Mouse (Mus musculus) hindbrain, embryonic 11.5 days (tissue): ENCODE measurements around the gene Cd68. TPM values are rescaled to one million over a fixed set of nuclear protein-coding genes. Genes with fewer than 3 reads are reported as not detected.
"Not testable (repeated sequence)": the region's sequence is repeated elsewhere in the genome, so short reads cannot be mapped to it uniquely, and the experiment has no call there.

Source experiments
- ATAC-seq: fragments of 200-750 bp; cut with Nextera tagmentation; 2 replicates; pipeline ENCODE4 v1.8.0; 2017; ENCODE audit warnings: mild to moderate bottlenecking, moderate TSS enrichment, moderate library complexity; ENCODE audit not compliant: low FRiP score
- DNase-seq: peaks from one replicate; pipeline ENCODE4 v3.0.0-alpha.2; 2015; ENCODE audit warnings: low spot score
- H3K27ac ChIP-seq: fragments of 300-500 bp; sonication (generic); 2 replicates; pipeline ENCODE4 v1.5.1; 2014; ENCODE audit warnings: mild to moderate bottlenecking, low read depth, low read length
- H3K27me3 ChIP-seq: fragments of 300-500 bp; sonication (generic); 2 replicates; pipeline ENCODE4 v1.6.1; 2014; ENCODE audit warnings: mild to moderate bottlenecking, low read length, moderate library complexity, mixed read lengths; ENCODE audit not compliant: control insufficient read depth, insufficient read depth
- H3K36me3 ChIP-seq: fragments of 300-500 bp; sonication (generic); 2 replicates; pipeline ENCODE4 v1.6.1; 2014; ENCODE audit warnings: mild to moderate bottlenecking, low read length, moderate library complexity, mixed read lengths; ENCODE audit not compliant: control insufficient read depth, insufficient read depth
- H3K4me1 ChIP-seq: fragments of 300-500 bp; sonication (generic); replicated peaks from 2 replicates; pipeline ENCODE4 v1.6.1; 2014; ENCODE audit warnings: low read length, mixed read lengths; ENCODE audit not compliant: control insufficient read depth, insufficient read depth
- H3K4me2 ChIP-seq: fragments of 300-500 bp; sonication (generic); replicated peaks from 2 replicates; pipeline ENCODE4 v1.6.1; 2014; ENCODE audit warnings: mild to moderate bottlenecking, low read depth, low read length
- H3K4me3 ChIP-seq: fragments of 300-500 bp; sonication (generic); 2 replicates; pipeline ENCODE4 v1.5.1; 2014; ENCODE audit warnings: low read depth, low read length
- H3K9ac ChIP-seq: fragments of 300-500 bp; sonication (generic); 2 replicates; pipeline ENCODE4 v1.6.1; 2014; ENCODE audit warnings: low read depth, low read length
- H3K9me3 ChIP-seq: fragments of 300-500 bp; sonication (generic); 2 replicates; pipeline ENCODE4 v1.6.1; 2016; ENCODE audit warnings: low read length; ENCODE audit not compliant: control insufficient read depth
- WGBS: fragments of 180-500 bp; shearing (Covaris S2); extraction: QIAGEN DNeasy Blood & Tissue Kit; methylation state at CpG from one replicate; pipeline ENCODE4 v1.1.7; 2014; 5-methylcytosine and 5-hydroxymethylcytosine counted together
- polyA plus RNA-seq: library from polyadenylated mRNA; unstranded; fragments of >200 nt; fragmentation: Nextera tagmentation; extraction: Ambion mirVana; gene quantifications from 2 replicates; pipeline ENCODE4 v1.2.1, GENCODE M21; 2014

Cd68 gene
- polyA plus RNA-seq, 1 experiment from 2014 or later: 8.2 TPM

DNA sequence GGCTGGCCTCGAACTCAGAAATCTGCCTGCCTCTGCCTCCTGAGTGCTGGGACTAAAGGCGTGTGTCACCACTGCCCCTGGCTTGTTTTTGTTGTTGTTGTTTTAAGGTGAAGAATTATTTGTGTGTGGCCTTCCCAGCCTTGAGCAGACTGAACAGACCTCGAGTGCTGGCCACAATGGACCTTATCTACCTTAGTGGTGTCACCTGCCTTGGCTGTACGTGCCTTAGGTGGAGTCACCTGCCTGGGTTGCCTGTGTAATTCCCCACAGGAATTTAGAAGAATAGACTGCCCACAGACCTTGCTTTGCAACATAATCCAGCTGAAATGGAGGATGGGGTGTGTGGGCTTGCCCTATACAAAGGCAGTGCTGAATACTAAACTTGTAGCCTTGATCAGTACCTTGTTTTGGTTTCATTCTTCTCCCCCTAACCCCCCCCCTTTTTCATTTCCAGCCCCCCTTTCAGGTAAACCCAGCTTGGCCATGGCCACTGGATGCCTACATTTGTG is 42.0 kb upstream of the Cd68 start:
- Histone ChIP-seq H3K27me3 (no peaks in the 10 kb centered on the region), H3K4me1 (no peaks in the 10 kb centered on the region), H3K4me3 (no peak overlapping the region), H3K9me3 (no peaks in the 10 kb centered on the region), H3K9ac (no peak overlapping the region), H3K4me2 (no peak overlapping the region), H3K36me3 (no peaks in the 10 kb centered on the region), H3K27ac (no peak overlapping the region)
- ATAC-seq (no peak), DNase-seq (no peak)
- 91% methylated on average over 4 of the region's 4 CpGs for WGBS

DNA sequence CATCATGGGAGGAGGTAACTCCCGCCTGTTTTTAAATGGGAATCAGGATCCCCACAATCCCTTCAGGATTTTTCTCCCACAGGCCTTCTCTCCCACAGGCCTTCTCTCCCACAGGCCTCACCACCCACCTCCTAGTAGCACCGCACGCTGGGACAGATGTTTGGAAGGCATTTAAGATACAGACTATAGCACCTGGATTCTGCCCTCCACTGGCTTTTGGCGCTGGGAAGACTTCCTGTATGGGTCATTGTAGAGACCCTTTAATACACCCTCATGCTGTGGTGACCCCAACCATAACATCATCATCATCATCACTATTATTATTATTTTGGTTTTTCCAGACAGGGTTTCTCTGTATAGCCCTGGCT is 41.5 kb upstream of the Cd68 start:
- H3K9me3 ChIP-seq: no peaks in the 10 kb centered on the region
- no peaks in the 10 kb centered on the region for H3K4me1 ChIP-seq
- ATAC-seq (no peak), DNase-seq (no peak)
- no peak overlapping the region for H3K4me2 ChIP-seq
- WGBS: 90% methylated on average over 4 of the region's 4 CpGs
- H3K27me3 ChIP-seq: no peaks in the 10 kb centered on the region
- H3K9ac ChIP-seq: no peak overlapping the region
- no peaks in the 10 kb centered on the region for H3K36me3 ChIP-seq
- no peak overlapping the region for H3K27ac ChIP-seq
- H3K4me3 ChIP-seq: no peak overlapping the region

DNA sequence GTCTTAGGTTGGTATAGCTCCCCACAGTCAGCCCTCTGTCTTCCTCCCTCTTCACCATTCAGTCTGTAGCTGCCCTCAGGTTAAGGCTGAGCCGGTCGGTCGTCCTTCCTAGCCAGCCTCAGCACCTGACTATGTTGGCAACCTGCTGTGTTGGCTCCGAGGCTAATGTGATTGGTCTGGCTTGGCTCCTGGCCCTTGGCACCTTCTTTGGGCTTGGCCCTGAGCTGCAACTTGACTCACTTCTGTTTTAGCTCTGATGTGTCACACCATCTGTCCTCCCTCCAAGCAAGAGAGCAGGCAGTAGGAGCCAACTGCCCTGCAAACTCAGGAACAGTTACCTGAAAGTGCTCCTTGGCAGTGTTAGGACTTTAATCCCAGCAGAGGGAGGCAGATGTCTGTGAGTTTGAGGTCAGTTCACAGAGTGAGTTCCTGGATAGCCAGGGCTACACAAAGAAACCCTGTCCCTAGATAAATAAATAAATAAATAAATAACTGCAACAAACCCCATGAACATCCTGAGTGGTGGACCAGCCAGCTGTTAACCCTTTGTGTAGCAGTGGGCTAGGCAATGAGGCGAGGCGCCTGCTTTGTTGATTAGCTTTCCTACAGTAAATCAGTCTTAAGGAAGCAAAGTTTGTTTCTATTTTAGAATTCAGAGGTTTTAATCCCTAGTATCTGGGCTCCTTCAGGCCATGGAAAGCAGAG is 41.0 kb upstream of the Cd68 start:
- Histone ChIP-seq H3K9me3 (no peaks in the 10 kb centered on the region), H3K4me3 (no peak overlapping the region), H3K27ac (no peak overlapping the region), H3K4me1 (no peaks in the 10 kb centered on the region), H3K9ac (no peak overlapping the region), H3K4me2 (no peak overlapping the region), H3K36me3 (no peaks in the 10 kb centered on the region), H3K27me3 (no peaks in the 10 kb centered on the region)
- DNase-seq (no peak), ATAC-seq (no peak)
- 47% methylated on average over 6 of the region's 6 CpGs for WGBS

DNA sequence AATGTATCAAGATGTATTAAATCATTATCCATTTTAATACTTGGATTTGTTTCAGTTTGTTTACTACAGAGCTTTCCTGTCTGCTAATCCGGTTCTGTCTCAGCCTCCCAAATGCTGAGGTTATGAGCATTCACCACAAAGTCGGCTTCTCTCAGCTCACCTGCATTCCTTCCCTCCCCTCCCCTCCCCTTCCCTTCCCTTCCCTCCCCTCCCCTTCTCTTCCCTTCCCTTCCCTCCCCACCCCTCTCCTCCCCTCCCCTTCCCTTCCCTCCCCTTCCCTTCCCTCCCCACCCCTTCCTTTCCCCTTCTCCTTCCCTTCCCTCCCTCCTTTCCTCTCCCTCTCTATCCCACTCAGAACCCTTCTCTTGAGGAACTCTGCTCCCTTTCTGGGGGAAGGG is 38.7 kb upstream of the Cd68 start:
- Histone ChIP-seq H3K27ac (no peak overlapping the region), H3K27me3 (no peaks in the 10 kb centered on the region), H3K36me3 (no peaks in the 10 kb centered on the region), H3K4me1 (no peaks in the 10 kb centered on the region), H3K9ac (no peak overlapping the region), H3K9me3 (no peaks in the 10 kb centered on the region), H3K4me2 (no peak overlapping the region), H3K4me3 (no peak overlapping the region)
- 51% methylated on average over 2 of the region's 2 CpGs for WGBS
- DNase-seq (no peak), ATAC-seq (no peak)

DNA sequence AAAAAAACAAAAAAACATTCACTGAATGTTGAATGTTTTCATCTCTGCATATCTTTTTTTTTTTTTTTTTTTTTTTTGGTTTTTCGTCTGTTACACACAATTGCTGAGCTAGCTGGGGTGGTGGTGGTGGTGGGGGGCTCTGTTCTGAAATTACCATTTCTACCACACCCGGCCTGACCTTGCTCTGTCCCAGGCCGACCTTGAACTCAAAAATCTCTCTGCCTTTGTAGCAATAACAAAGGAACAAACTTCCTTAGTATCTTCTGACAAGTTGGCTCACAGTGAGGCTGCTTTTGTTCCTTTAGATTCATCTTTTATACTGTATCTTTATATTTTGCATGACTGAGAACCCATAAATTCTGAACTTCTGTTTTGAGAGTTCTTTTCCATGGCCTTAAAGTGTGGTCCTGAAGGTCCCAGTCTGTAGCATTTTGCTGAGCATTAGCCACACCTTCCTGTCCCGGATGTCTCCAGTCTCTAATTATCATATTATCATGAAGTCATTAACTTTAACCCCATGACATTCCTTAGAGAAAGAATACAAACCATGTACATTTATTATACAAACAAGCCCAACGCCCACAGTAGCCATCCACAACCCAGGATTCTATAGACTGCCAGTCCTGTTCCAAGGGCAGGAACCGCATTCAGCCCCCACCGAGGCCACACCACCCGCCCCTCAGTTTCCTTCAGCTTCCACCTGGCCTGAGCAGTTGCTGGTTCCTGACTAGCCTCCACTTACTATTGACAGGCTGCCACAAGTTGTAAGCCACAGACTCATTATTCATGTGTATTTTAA is 38.1 kb upstream of the Cd68 start:
- H3K27ac ChIP-seq: no peak overlapping the region
- no peak overlapping the region for H3K4me3 ChIP-seq
- H3K9ac ChIP-seq: no peak overlapping the region
- 65% methylated on average over 8 of the region's 8 CpGs for WGBS
- H3K9me3 ChIP-seq: no peaks in the 10 kb centered on the region
- H3K4me2 ChIP-seq: no peak overlapping the region
- no peaks in the 10 kb centered on the region for H3K4me1 ChIP-seq
- ATAC-seq (no peak), DNase-seq (no peak)
- H3K27me3 ChIP-seq: no peaks in the 10 kb centered on the region
- H3K36me3 ChIP-seq: no peaks in the 10 kb centered on the region

DNA sequence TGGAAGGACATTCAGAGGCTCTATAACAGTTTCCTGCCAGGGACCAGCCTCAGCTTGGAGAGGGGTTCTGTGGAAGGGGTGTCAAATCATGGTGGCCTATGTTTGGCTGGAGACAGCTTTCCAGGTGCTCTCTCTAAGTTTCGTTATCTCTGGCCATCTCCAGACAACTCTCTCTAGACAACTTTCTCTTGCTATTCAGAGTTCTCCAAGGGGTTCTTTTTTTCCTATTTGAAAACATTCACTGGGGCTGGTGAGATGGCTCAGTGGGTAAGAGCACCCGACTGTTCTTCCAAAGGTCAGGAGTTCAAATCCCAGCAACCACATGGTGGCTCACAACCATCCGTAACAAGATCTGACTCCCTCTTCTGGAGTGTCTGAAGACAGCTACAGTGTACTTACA is 37.4 kb upstream of the Cd68 start:
- not testable (repeated sequence) for H3K9me3 ChIP-seq, H3K4me2 ChIP-seq, H3K4me1 ChIP-seq, H3K9ac ChIP-seq, H3K36me3 ChIP-seq, DNase-seq, H3K27me3 ChIP-seq, H3K27ac ChIP-seq, ATAC-seq, H3K4me3 ChIP-seq
- 70% methylated on average over 2 of the region's 3 CpGs for WGBS

DNA sequence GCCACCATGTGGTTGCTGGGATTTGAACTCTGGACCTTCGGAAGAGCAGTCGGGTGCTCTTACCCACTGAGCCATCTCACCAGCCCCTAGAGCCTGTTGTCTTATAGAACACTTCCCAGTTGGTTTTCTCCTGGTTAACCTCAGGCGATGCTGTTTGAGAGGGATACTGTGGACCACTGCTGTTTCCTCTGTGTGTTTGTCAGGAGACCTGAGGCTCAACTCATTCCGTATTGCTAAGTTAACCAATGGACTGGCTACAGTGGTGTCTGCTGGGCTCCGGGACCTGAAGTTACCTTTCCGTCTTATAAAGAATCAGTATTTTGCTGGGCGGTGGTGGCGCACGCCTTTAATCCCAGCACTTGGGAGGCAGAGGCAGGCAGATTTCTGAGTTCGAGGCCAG is 36.9 kb upstream of the Cd68 start:
- not testable (repeated sequence) for DNase-seq, H3K27ac ChIP-seq, H3K9me3 ChIP-seq, H3K9ac ChIP-seq, ATAC-seq, H3K36me3 ChIP-seq, H3K4me3 ChIP-seq, H3K4me1 ChIP-seq, H3K27me3 ChIP-seq, H3K4me2 ChIP-seq
- WGBS: 94% methylated on average over 10 of the region's 10 CpGs

DNA sequence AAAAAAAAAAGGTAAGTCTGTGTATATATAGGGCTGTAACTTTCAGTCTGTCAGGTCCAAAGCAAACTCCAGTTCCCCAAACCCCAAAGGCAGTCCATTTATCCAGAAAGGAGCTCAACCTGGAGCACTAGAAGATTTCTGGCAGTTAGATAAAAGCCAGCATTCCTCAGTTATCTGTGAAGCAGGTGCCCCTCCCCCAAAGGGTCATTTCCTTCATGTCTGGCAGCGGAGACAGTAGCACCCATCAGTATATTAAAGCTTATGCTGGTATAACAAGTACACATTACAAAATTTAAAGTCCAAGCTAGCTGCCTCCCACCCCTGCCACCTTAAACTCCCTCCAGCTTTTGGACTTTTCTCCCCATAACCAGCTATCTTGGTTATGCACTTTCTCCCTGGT is 33.6 kb upstream of the Cd68 start:
- Histone ChIP-seq H3K9ac (no peak overlapping the region), H3K9me3 (no peaks in the 10 kb centered on the region), H3K4me2 (no peak overlapping the region), H3K36me3 (no peaks in the 10 kb centered on the region), H3K27me3 (no peaks in the 10 kb centered on the region), H3K4me1 (peaks cover 7% of the 10 kb centered on the region), H3K4me3 (no peak overlapping the region), H3K27ac (no peak overlapping the region)
- no peak for DNase-seq
- WGBS: 77% methylated on average over 1 of the region's 1 CpGs
- no peak for ATAC-seq

DNA sequence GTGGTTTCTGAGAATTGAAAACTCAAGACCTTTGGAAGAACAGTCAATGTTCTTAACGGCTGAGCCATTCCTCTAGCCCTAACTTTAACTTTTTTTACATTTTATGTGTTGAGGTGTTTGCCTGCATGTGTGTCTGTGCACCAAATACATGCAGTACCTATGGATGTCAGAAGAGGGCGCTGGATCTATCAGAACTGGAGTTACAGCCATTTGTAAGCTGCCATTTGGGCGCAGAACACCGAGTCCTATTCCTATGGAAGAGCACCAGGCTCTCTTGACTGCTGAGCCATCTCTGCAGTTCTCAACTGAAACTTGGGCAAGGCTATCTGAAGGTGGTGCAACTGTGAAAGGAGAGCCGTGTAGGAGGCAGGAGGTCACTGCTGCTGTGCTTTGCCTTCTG is 32.6 kb upstream of the Cd68 start:
- H3K4me3 ChIP-seq: no peak overlapping the region
- no peaks in the 10 kb centered on the region for H3K36me3 ChIP-seq

More for the DNA sequence above, 32.6 kb upstream of the Cd68 start:
- ATAC-seq (no peak), DNase-seq (no peak)
- Histone ChIP-seq H3K9ac (no peak overlapping the region), H3K9me3 (no peaks in the 10 kb centered on the region), H3K27me3 (no peaks in the 10 kb centered on the region), H3K4me1 (peaks cover 7% of the 10 kb centered on the region), H3K4me2 (no peak overlapping the region), H3K27ac (no peak overlapping the region)
- WGBS: 78% methylated on average over 5 of the region's 5 CpGs
